Mouse (Mus musculus) inflammation-experienced regulatory T-cells, adult 6 months (primary cell): ENCODE results near the gene Reln. TPM values are rescaled to one million over a fixed set of nuclear protein-coding genes. Genes with fewer than 3 reads are reported as not detected.

Source experiments
- ATAC-seq: one replicate; pipeline ENCODE4 v1.8.0; 2017
- polyA plus RNA-seq, 3 experiments: library from polyadenylated mRNA; unstranded; fragments of 100-300 nt; shearing (Covaris generic); gene quantifications; one replicate each; pipeline ENCODE4 v1.2.1; 2017

Reln gene
- polyA plus RNA-seq, 3 experiments from 2014 or later: 0.09 TPM; not detected in 2

DNA sequence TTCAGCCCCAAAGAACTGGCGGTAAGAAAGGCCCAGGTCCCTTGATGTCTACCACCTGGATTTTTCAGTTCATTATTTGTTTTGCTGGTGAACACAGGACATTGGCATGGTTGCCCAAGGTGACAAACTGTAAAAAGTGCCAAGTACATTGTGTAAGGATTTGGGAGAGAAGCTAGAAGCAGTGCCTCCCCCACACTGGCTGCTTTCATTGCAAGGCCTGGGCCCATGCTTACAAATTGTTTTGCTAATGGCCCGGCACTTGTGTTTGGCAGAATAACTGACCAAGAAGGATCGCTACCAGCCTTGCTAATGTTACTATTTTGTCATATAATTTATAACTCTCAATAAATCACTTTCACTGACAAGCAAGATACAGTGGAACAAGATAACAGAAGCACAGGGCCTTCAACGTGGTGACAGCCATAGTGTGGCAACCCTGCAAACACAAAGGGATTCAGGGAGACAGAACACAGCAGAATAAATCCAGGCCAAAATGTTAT, 425.2 kb downstream of the Reln start:
- no peak for ATAC-seq

DNA sequence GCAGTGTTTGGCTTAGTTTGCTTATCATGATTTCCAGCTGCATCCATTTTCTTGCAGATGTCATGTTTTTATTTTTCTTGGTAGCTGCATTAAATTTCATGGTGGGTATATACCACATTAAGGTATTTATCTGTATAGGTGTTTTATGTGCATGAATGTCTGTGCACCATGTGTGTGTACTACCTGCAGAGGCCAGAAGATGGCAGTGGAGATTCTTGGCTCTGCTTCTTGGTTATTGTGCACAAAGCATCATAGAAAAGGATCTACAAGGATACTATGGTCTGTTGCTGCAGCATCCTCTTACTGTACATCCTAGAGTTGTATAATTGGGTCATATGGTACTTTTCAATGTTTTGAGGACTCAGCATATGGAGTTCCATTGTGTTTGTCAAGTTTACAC, 428.5 kb downstream of the Reln start:
- no peak for ATAC-seq

DNA sequence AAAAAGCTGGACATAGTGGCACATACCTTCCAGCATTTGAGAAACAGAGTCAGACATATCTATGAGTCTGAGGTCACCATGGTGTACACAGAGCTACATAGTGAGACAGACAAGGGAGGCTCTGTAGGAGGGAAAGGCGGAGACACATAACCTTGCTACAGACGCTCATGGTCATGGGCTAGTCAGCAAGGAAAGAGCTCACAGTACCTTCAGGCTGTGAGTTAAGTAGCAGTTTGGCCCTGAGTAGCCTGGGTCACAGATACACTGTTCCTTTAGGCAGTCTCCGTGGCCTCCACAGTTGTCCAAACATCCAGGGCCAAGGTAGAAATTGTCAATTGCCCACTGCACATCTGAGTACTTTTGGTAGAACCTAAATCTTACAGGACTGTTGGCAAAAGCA, 429.7 kb downstream of the Reln start:
- no peak for ATAC-seq

DNA sequence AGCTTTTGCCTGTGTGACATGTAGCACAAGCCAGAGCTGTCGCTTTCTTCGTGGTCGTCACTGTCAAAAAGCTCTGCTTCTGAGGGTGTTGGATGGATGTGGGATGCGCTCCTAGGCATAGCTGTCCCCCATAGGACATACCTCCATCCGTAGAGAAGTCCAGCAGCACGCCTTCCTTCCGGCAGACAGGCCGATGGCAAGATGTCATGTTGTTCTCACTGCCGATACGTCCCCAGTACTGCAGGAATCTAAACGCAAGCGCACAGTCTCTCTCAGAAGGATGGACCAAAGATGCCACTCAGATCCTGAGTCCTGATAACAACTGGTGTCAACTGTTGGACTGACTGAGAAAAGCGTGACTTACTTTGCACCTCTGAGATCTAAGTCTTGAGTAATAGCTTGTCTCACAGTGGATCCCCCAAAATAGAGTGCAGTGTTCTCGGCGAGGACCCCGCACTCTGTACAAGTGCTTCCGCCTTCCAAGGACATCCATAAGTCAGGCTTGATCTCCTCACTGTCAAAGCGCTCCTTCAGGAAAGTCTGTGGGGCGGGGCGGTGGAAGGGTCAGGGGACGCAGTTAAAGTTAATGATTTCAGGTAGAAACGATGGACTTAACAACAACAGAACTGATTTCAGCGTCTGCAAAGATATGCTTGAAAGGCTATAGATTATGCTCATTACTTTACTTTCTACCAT, 431.5 kb downstream of the Reln start:
- no peak for ATAC-seq

DNA sequence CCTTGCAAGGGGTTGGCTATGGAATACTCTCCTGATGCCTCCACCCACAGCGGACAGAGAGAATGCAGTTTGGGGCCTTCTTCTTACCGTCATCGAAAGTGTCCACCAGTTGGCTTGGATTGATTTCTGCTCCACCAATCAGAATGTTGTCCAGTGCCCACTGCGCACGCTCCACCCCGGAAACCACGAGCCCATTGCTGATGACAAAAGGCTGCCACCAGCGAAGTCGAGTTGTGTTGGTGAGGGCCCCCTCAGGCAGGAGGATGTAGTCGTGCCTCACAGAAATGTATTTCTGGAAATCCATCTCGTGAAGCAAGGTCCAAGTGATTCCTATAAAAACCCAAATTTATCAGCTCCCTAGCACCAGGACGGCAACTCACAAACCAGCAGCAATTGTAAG, 433.8 kb downstream of the Reln start:
- no peak for ATAC-seq

DNA sequence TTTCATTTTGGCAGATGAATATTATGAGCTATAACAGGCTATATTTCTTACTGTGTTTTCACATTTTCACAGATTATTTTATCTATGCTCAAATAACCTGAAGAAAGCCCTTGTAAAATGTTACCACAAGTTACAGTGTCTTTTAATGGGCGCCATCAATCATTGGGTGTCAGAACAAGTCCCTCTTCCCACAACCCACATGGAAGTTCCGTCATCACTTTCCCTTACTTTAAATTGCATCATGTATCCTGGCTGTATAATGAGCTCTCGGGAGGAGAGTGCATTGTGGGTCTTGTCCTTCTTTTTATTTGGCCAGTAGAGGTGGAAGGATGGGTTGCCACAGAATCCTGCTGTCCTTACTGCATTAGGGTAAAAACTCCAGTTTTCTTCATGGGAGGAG, 434.8 kb downstream of the Reln start:
- ATAC-seq: no peak

DNA sequence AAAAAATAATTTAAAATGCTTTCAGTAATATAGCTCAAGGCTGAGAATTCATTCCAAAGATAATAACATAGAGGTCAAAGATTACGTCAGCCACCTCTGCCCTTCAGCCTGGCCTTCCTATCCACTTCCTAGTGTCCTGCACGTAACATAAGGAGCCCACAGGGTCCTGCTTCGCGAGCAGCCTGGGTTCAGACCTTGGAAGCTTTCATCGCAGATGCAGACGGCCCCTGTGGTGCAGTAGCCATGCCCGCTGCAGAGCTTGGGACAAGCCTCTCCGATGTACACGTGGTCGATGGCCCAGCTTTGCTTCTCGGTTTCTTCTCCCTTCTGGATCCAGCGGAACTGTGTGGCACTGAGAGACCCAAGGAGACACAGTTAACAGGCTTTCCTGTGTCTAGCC, 443.1 kb downstream of the Reln start:
- ATAC-seq: no peak

DNA sequence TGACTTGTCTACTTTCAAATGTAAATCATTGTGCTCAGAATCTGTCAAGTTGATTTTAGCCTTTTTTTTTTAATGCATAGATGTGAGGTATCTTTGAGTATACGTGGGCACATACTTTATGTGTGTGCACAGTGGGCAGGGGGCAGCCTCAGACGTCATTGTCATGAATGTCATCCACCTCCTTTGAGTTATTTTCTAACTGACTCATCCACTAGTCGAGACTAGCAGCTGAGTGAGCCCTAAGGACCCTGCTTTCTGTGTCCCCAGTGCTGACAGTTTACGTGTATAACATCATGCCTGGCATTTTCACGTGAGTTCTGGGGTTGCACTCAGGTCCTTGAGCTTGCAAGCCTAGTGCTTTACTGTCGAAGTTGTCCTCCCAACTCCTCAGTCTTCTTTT, 443.6 kb downstream of the Reln start:
- ATAC-seq: no peak

DNA sequence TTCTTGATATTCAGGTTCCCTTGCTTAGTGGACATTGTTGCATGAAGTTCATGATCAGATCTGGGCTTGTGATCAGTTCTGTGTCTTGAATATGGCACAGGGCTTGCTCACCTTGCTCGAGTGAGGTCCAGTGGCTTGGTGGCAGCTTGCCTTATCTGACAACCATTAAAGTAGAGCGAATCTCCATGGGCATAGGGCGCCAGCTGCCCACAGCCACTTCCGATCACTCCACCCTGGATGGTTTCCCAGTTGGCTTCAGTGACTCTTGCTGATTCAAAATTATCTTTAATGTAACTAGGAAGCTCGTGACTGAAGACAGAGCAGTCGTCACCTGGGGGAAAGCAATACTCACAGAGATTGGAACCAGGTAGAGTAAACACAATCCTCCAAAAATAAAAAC, 445.6 kb downstream of the Reln start:
- no peak for ATAC-seq

DNA sequence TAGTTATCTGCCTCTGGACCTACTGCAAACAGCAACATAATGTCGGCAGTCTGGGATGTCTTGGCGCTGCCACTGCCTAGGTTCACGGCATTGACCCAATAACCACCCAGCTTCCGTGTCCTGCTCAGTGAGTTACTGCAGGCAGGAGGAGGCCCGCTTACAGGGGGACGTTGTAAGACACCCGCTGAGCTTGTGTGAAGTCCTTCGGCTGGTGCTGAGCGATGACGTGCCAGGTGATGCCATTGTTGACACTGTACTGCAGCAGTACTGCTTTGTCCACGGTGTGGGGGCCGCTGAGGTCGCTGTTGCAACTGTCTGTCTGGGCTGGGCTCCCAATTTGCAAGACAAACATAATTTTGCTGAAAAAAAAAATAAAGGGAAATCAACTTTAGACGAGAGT, 447.9 kb downstream of the Reln start:
- no peak for ATAC-seq

DNA sequence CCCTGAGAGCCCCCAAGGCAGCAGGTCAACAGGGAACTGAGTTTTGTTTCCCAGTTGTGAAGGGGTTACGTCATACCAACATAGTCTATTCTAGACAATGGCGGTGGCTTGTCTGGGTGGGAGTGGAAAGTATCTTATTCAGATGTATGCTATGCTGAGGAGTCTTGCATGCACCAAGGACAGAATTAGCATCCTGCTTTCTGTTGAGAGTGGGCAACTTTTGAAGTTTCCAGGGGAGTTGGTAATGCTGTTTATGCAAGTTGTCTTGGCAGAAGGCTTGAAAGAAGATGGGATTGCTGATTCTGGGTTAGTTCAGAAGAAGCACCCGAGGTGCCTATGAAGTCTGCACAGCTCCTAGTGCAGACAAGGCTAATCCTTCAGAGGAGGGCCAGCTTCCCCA, 450.3 kb downstream of the Reln start:
- ATAC-seq: no peak

DNA sequence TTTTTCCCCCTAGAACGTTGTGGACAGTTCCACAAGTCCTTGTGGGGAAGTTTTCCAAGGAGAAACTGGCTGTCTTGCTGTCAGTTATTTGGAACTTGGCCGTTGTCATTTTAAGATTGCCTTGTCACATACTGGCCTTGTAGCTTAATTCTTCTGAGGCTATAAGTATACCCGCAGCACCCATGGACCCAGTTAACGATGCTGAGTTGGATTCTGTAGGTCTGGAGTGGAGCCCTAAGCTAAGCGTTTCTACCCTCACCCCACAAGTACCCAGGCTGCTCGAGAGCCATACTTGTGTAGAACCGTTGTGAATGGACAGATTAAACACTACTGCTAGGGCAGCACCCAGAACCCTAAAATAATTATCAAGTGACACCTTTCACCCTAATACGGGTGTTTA, 477.8 kb downstream of the Reln start:
- no peak for ATAC-seq

DNA sequence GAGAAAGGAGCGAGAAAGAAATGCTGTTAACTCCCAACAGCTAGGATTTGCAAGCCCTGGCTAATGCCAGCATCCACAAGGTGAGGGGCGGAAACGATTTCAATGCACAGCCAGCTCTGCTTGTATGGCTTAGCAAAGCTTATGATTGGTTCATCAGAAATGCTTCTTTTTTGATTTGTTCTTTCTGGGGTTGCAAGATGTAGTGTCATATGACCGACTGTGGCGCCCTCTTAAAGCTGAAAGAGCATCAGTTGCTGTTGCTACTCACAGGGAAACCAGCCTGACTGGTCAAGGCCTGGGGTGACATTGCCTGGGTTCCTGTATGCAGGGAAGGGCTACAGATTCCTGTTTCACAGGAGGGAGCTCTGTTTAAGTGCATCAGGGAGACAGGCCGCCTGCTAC, 478.2 kb downstream of the Reln start:
- no peak for ATAC-seq

DNA sequence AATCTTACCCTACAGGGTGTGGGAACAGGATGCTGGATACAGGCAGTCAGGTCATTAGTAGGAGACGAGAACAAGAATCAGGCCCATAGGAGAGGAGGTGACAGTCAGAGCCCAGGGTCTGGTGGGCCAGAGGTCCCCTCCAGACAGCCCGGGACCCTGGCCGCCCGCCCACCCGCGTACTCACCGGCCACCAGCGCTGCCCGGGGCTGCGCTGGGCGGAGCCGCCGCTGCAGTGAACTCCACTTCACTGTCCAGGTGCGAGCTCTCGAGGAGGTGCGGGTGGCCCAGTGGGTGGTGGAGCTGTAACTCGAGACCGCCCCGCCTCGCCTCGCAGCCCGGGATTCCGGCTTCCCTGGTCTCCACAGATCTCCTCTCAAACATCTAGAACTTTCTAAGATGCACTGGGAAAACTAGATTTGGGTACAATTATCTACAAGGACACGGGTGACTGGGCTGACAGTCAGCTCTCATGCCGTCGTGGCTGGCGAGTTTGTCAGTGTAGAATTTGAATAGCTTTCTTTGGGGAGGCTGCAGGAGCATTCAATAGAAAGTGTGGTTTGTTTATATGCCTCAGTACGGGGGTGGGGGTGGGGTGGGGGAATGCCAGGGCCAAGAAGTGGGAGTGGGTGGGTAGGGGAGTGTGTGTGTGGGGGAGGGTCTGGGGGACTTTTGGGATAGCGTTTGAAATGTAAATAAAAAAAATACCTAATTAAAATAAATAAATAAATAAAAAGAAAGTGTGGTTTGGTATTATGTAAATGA, 479.0 kb downstream of the Reln start, which contains the start of gene Slc26a5:
Slc26a5 (minus strand) TSS at position 259 of the 762 bp plus-strand sequence.
- no peak for ATAC-seq

DNA sequence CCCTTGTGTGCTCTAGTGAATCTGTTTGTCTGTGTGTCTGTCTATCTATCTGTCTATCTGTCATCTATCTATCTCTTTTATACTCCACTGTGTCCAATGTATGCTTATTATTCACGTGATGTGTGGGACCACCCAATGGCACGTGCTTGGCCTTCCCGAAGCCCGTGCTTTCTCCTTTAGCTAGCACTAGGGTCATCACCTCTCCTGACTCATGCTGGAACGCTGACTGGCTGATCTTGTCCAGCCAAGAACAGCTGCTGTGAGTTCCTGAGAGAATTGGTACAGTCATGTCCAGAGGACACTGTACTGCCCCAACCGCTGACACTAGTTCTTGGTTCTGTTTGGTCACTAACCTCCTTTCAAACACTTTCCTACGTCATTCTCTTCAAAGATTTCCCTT, 485.8 kb downstream of the Reln start:
- ATAC-seq: no peak

DNA sequence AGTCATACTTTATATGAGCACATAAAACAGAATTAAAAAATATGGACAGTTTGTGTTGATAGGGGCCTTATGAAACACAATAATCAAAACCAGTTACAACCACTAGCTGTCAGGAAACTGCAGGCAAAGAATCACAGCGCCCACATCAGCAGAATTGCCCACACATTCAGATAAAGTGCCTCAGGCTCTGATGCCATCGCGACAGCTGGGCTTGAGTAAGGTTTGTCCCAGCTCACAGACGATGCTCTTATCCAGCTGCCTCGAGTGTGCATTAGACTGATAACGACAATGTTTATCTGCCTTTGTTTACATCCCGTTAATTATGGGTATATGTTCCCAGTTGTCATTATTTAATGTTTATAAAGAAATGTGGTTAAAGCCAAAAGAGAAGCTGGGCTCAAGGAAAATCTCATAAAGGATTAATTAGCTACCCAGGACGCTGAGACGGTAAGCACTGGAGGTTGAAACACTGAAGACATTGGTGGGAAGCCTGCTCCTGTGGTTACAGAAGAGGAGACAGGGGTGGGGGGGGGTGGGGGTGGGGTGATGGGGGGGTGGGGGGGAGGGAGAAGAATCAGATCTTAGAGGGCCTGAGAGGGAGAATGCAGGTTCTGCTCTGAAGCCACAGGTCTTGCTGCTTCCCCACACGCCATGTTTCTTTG, 492.7 kb downstream of the Reln start:
- no peak for ATAC-seq

DNA sequence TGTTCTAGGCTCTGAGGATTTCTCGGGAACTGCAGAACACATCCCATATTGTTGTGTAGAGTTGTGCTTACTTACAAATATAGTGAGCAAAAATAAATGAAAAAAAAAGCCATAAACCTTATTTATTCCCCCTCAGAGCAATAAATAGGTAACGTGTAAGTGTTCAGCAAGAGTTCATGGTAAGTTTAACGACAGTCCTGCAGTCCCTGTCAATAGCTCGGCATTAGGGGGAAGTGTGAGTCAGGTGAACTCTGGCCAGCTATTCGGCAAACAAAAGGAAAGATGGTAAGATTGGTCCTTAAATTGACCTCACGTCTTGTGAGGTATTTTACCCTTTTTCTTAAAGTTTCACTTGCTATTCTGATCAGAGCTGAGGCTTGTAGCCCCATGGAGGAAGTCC, 497.1 kb downstream of the Reln start:
- no peak for ATAC-seq

DNA sequence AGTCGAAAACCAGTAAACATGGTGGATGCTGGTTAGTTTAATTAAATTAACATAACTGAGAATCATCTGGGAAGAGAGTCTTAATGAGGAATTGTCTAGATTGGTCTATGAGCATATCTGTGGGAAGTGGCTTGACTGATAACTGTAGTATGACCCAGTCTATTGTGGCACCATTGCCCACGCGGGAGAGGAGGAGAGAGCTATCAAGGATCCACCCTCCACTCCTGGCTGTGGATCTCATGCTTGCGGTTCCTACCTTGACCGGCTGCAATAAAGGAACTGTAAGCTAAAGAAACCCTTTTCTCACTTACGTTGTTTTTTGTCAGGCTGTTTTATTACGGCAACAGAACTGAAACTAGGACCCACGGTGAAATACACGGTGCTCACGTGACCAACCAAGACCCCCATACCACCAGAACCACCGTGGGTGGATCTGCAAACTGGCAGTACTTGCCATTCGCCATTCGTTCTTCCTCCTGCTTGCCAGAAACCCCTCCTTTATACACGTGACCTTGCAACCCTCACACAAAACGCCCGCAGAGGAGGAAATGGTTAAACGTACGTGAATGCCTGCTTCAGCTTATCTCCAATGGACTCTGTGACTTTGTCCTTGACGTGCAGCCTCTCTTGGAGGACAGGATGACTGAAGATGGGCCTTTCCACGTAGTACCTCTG, 497.7 kb downstream of the Reln start:
- no peak for ATAC-seq

DNA sequence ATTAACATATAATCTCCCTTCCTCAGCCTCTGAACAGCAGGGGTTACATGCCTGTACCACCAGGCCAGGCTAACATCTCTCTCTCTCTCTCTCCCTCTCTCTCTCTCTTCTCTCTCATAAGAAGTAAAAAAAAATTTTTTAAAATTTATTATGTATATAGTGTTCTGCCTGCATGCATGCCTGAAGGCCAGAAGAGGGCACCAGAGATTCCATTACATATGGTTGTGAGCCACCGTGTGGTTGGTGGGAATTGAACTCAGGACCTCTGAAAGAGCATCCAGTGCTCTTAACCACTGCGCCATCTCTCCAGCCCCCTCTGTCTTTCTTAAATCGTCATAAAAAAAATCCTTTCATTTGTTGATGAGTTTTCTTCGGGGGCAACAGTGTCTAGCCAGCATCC, 499.8 kb downstream of the Reln start:
- no peak for ATAC-seq
